Mouse (Mus musculus): ENCODE data around the gene Ccp110.

DNA sequence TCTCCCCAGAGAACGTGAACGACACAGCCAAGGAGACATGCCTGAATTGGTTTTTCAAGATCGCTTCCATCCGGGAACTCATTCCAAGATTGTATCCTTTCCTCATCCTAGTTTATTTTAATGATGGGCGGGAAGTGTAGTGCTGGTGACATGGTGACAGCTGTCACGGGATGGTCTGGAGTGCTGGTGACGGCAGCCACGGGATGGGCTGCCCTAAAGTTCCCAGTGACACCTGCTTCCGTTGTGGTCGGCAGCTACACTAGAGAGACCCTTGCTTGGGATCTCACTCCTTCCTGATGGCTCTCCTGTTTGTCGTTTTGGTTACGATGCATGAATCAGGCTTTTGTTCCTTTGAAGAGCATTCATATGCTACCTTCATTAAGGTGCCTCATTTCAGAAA lies 60.7 kb downstream of the Ccp110 start:
- TF ChIP-seq EP300 (IDR thresholded peaks at IDR 0.05; ENCODE audit: low read depth): no peak
- TF ChIP-seq CTCF (IDR thresholded peaks at IDR 0.05; ENCODE audit: low read depth): no peak
